Mouse (Mus musculus) olfactory bulb, adult 2 months (tissue): Measurements from ENCODE around the gene Trim5. TPM values are rescaled to one million over a fixed set of nuclear protein-coding genes. Genes with fewer than 3 reads are reported as not detected.
"Not testable (repeated sequence)": the region's sequence is repeated elsewhere in the genome, so short reads cannot be mapped to it uniquely, and the experiment has no call there.

Experiments
- H3K27ac ChIP-seq: fragments of 200-500 bp; 2 replicates; pipeline ENCODE4 v1.5.1; 2012; ENCODE audit warnings: low read depth, low read length; ENCODE audit not compliant: insufficient read depth
- H3K4me1 ChIP-seq: fragments of 200-500 bp; 2 replicates; pipeline ENCODE4 v1.6.1; 2012; ENCODE audit warnings: low read length; ENCODE audit not compliant: control insufficient read depth, insufficient read depth
- H3K4me3 ChIP-seq: fragments of 200-500 bp; 2 replicates; pipeline ENCODE4 v1.5.1; 2012; ENCODE audit warnings: mild to moderate bottlenecking, low read depth, low read length, moderate library complexity; ENCODE audit not compliant: insufficient read depth
- CTCF ChIP-seq: fragments of 200-500 bp; IDR thresholded peaks from 2 replicates; pipeline ENCODE4 v1.5.1; 2012; ENCODE audit warnings: low read depth, mild to moderate bottlenecking, low read length, moderate library complexity; ENCODE audit not compliant: insufficient read depth
- POLR2A ChIP-seq: fragments of 200-500 bp; IDR thresholded peaks from 2 replicates; pipeline ENCODE4 v1.6.1; 2012; ENCODE audit warnings: mild to moderate bottlenecking, low read depth, low read length, moderate library complexity; ENCODE audit not compliant: insufficient read depth
- WGBS: fragments of 180-500 bp; shearing (Covaris S2); methylation state at CpG from one replicate; pipeline ENCODE4 v1.1.7; 2018; 5-methylcytosine and 5-hydroxymethylcytosine counted together
- polyA plus RNA-seq: library from polyadenylated mRNA; stranded (reverse); fragments of >200 nt; gene quantifications from 2 replicates; pipeline ENCODE4 v1.2.4, GENCODE M21; 2012; ENCODE audit warnings: low replicate concordance; ENCODE audit not compliant: missing spikeins, insufficient read depth, insufficient read length

Trim5 gene
- not detected in 2 replicates for polyA plus RNA-seq

- not testable (repeated sequence) for H3K4me3 ChIP-seq, H3K4me1 ChIP-seq, H3K27ac ChIP-seq
- 35% methylated on average over 14 of the region's 14 CpGs for WGBS
These were observed at the start of gene Trim5 for GRCm38 (mm10) chr7:104287576-104288443. Gene Trim5 (minus strand): TSS chr7:104288094.

DNA sequence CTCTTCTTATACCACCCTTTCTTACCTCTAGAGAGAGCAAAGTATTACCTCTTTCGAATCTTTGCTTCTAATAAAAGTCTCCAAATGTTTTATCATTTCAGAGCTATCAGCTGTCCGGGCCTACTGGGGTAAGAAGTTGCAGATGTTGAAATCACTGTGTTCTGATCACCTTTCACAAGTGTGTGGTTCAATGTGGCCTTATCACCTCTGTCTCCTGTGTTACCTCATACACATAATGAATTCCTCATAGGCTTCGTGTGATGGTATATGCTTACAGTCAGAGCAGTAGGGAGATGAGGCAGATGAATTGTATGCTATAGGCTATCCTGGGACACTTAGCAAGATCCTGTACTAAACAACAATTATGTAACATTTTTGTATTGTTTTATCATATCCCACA lies 47.7 kb upstream of the Trim5 start:
- H3K4me3 ChIP-seq, H3K27ac ChIP-seq, H3K4me1 ChIP-seq: not testable (repeated sequence)
- WGBS = 92% methylated on average over 3 of the region's 3 CpGs

- not testable (repeated sequence) for H3K4me3 ChIP-seq, H3K4me1 ChIP-seq, H3K27ac ChIP-seq
- 97% methylated on average over 2 of the region's 2 CpGs for WGBS
These were observed 41.3 kb upstream of the Trim5 start, which contains the start of gene Trim34b for GRCm38 (mm10) chr7:104329171-104329570. Gene Trim34b (plus strand): TSS chr7:104329471.

DNA sequence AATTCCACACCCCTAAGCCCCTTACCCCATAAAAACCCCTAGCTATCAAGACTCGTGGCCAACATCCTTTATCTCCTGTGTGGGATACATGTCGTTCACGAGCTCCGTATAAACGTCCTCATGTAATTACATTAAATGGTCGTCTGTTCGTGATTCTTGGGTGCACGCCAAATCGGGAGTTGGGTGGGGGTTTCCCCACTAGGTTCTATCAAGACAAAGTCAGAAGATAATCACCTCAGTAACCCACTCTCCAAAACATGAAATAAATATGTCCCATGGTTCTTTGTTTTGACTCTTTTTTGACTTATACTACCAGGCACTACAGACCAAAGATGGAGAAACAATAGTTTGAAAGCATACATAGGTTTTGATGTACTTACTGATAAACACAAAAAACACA lies 34.1 kb upstream of the Trim5 start:
- WGBS = 55% methylated on average over 9 of the region's 9 CpGs
- no peak overlapping the region for H3K4me3 ChIP-seq
- TF ChIP-seq CTCF = no peak
- TF ChIP-seq POLR2A = no peak
- H3K4me1 ChIP-seq = no peaks in the 10 kb centered on the region
- no peak overlapping the region for H3K27ac ChIP-seq

DNA sequence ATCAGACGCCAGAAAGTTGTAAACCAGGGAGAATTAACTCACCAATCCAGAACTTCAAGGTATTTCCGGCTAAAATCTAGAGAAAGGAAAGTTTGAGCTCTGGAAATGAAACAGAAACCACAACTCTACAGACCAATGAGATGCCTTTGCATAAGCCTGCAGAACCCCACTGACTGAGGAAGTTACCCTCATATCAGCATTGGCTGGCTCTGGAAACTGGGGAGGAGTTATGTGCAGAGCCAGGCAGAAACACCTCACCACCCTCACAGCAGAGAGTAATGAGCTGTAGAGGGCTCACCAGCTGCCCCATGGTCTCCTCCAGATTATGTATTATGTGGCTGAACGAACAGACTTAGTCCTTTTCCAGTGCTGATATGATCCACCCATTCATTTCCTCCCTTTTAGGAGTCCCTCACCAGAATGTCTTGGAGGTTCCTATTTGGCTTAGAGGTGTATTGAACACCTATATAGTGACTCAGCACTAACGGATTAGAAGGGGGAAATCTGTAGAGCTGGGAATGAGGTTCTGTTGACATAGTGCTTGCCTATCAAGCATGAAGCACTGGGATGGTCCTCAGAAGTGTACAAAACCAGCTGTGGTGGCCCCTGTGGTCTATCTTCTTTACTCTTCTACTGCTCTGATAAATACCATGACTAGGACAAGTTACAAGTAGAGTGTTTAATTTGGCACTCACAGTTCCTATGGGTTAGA lies 27.6 kb upstream of the Trim5 start, which contains the start of gene Trim12a:
Gene Trim12a (minus strand): TSS at position 98 of the 712 bp plus-strand sequence.
- 30% methylated on average over 4 of the region's 4 CpGs for WGBS
- H3K4me3 ChIP-seq = peak within 1 kb of the TSS; percentile 22
- H3K27ac ChIP-seq, H3K4me1 ChIP-seq: not testable (repeated sequence)

GRCm38 (mm10) chr7:104314796-104315353 lies 27.0 kb upstream of the Trim5 start:
- WGBS = 6% methylated on average over 15 of the region's 15 CpGs
- Histone ChIP-seq H3K4me3 (peak overlapping the region; percentile 22), H3K27ac (no peak overlapping the region), H3K4me1 (no peaks in the 10 kb centered on the region)
- TF ChIP-seq POLR2A = no peak
- TF ChIP-seq CTCF = no peak

DNA sequence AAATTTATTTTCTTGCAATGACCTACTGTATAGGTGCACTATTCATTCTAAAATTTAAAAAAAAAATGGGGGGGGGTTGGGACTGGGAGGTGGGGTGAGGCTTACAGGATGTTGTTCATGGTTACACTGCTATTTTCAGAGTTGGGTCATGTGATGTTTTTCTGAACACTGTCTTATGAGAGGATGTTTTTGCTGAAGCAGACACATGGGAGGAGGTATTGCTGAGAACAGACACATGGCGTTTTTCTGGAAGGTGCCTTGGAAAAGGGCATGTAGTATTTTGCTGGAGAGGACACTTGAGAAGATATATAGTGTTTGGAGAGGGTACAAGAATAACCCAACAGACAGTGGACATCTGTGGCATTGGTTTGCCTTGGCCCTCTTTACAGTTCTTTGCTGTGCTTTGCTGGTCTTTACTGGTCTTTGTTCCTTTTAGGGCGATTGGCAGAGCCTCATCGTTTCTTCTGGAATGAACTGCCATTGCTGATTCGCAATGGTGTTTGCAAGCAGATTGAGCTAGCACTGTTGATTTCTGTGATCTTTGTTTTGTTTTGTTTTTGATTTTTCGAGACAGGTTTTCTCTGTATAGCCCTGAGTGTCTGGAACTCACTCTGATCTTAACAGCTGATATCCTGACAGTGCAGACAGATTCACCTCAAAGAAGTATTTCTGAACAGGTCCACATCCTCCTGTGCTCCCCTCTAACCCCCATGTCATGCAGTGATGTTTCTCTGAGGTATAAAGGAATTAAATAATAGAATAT lies 3.9 kb upstream of the Trim5 start:
- no peak overlapping the region for H3K27ac ChIP-seq
- H3K4me3 ChIP-seq = no peak overlapping the region
- WGBS = 79% methylated on average over 5 of the region's 5 CpGs

GRCm38 (mm10) chr7:104290641-104291040 lies 2.7 kb upstream of the Trim5 start:
- H3K27ac ChIP-seq = no peak overlapping the region
- no peaks in the 10 kb centered on the region for H3K4me1 ChIP-seq
- TF ChIP-seq CTCF (no peak), POLR2A (no peak)
- 82% methylated on average over 1 of the region's 1 CpGs for WGBS
- no peak overlapping the region for H3K4me3 ChIP-seq

More for the DNA sequence above, 3.9 kb upstream of the Trim5 start:
- TF ChIP-seq CTCF (no peak), POLR2A (no peak)
- no peaks in the 10 kb centered on the region for H3K4me1 ChIP-seq

DNA sequence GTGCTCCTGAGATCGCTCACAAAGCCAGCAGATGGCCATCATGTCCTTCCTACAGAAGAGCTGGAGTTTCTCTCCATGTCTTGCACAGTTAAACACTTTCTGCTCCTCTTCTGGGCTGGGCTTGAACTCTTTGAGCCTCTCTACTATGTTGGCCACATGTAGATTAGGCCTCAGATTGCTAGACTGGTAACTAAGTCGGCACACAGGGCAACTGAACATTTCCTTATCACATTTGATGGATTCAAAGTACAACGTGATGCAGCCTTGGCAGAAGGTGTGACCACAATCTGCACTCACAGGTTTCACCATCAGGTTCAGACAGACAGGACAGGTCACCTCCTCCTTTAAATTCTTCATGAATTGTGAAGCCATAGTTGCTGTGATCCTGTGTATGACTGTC lies 8.5 kb downstream of the Trim5 start:
- 74% methylated on average over 3 of the region's 3 CpGs for whole genome bisulfite sequencing
- not testable (repeated sequence) for H3K4me3 ChIP-seq, H3K4me1 ChIP-seq, H3K27ac ChIP-seq

GRCm38 (mm10) chr7:104265335-104265734 lies 22.6 kb downstream of the Trim5 start:
- H3K27ac ChIP-seq, H3K4me3 ChIP-seq: not testable (repeated sequence)
- WGBS = 93% methylated on average over 5 of the region's 5 CpGs

GRCm38 (mm10) chr7:104260380-104260779 lies 27.5 kb downstream of the Trim5 start:
- H3K4me3 ChIP-seq, H3K27ac ChIP-seq, H3K4me1 ChIP-seq: not testable (repeated sequence)
- 93% methylated on average over 4 of the region's 4 CpGs for WGBS

More at GRCm38 (mm10) chr7:104265335-104265734, 22.6 kb downstream of the Trim5 start:
- not testable (repeated sequence) for H3K4me1 ChIP-seq
